Mouse (Mus musculus): ENCODE data around the gene Nprl3. TPM values are rescaled to one million over a fixed set of nuclear protein-coding genes. Genes with fewer than 3 reads are reported as not detected.

Gene Nprl3
- polyA plus RNA-seq, 1 experiment from 2014 or later, result 28.0 TPM

DNA sequence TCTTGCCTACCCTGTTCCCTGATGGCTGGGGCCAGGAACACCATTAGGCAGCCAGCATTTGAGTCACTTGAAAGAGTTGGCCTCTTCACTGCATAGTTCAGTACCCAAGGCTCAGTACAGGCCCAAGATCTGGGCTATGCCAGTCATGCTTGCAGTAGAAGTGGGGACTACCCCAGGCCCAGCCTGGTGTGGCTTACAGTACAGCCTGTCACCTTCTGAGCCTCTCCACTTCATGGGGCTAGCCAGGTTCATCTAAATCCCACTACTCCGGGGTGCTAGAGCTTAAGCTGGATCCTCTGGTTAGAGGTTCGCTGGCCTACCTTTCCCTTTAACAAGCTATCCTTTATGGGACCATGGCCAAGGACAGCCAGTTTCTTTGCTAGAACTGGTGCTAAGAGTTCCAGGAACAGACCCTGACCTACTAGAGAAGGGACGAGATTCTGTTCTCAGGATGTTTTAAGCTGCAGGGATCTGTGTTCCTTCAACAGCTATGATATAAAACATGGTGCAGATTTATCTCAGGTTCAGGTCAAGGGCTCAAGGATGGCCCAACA, 39.1 kb downstream of the Nprl3 start:
- ATAC-seq (replicated peaks; ENCODE audit: low FRiP score, low TSS enrichment, low read depth) (no peak), DNase-seq (ENCODE audit: low spot score) (no peak)
- Histone ChIP-seq H3K27me3 (replicated peaks; ENCODE audit: control insufficient read depth, insufficient read depth, low read length) (no peaks in the 10 kb centered on the region), H3K4me1 (replicated peaks; ENCODE audit: control insufficient read depth, insufficient read depth, low read length) (peaks cover 25% of the 10 kb centered on the region), H3K9me3 (ENCODE audit: control insufficient read depth, low read length) (no peaks in the 10 kb centered on the region), H3K9ac (ENCODE audit: low read length) (no peak overlapping the region), H3K4me3 (ENCODE audit: low read depth, low read length) (no peak overlapping the region), H3K27ac (ENCODE audit: low read depth) (no peak overlapping the region), H3K4me2 (ENCODE audit: low read length) (no peak overlapping the region), H3K36me3 (ENCODE audit: control insufficient read depth, insufficient read depth, low read length) (peaks cover 54% of the 10 kb centered on the region)
- 75% methylated on average over 3 of the region's 3 CpGs for WGBS

DNA sequence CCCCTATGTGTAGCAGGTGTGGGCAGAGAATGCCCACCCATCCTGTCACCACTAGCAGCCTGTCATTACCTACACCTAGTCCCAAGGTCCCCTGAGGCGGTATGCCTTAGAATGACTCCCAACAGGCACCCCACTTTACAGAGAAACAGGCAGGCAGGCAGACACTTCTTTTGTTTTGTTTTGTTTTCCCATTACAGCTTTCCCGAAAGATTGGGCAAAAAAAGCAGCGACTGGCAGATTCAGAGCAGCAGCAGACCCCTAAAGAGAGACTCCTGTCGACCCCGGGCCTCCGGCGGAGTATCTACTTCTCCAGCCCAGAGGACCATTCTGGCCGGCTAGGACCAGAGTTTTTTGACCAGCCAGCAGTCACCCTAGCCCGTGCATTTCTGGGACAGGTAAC, 40.0 kb downstream of the Nprl3 start:
- 89% methylated on average over 9 of the region's 9 CpGs for whole genome bisulfite sequencing
- Histone ChIP-seq H3K27me3 (replicated peaks; ENCODE audit: control insufficient read depth, insufficient read depth, low read length) (no peaks in the 10 kb centered on the region), H3K9me3 (ENCODE audit: control insufficient read depth, low read length) (no peaks in the 10 kb centered on the region), H3K9ac (ENCODE audit: low read length) (no peak overlapping the region), H3K36me3 (ENCODE audit: control insufficient read depth, insufficient read depth, low read length) (peaks cover 46% of the 10 kb centered on the region), H3K4me3 (ENCODE audit: low read depth, low read length) (no peak overlapping the region), H3K27ac (ENCODE audit: low read depth) (no peak overlapping the region), H3K4me2 (ENCODE audit: low read length) (0 out of 2 replicates have a peak overlapping the region, but pooled peaks have one; percentile 79), H3K4me1 (replicated peaks; ENCODE audit: control insufficient read depth, insufficient read depth, low read length) (peaks cover 31% of the 10 kb centered on the region)
- ATAC-seq (replicated peaks; ENCODE audit: low FRiP score, low TSS enrichment, low read depth) (no peak), DNase-seq (ENCODE audit: low spot score) (no peak)

DNA sequence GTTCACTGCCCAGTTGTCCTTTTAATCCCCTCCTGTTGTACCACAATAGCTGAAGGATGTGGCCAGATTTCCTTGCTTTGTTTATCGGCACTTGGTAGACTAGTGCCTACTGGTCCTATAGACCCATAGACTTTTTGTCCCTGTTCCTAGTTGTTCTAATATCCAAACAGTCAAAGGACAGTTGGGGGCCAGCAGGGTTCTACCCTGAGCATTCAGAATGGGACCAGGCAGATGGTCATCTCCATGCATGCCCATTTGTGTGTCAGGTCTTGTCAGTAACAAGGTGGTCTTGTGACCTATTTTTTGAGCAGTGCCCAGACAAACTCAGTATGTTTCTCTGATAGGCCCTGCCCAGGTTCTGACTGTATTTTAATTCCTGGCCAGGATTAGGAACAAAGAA, 40.5 kb downstream of the Nprl3 start:
- WGBS, result 43% methylated on average over 1 of the region's 1 CpGs
- Histone ChIP-seq H3K27ac (ENCODE audit: low read depth) (peak overlapping the region; percentile 93), H3K36me3 (ENCODE audit: control insufficient read depth, insufficient read depth, low read length) (peaks cover 41% of the 10 kb centered on the region), H3K9me3 (ENCODE audit: control insufficient read depth, low read length) (no peaks in the 10 kb centered on the region), H3K4me3 (ENCODE audit: low read depth, low read length) (peak overlapping the region; percentile 64), H3K4me1 (replicated peaks; ENCODE audit: control insufficient read depth, insufficient read depth, low read length) (peaks cover 35% of the 10 kb centered on the region), H3K4me2 (ENCODE audit: low read length) (peak overlapping the region; percentile 79), H3K27me3 (replicated peaks; ENCODE audit: control insufficient read depth, insufficient read depth, low read length) (no peaks in the 10 kb centered on the region), H3K9ac (ENCODE audit: low read length) (peak overlapping the region; percentile 71)
- no peak for ATAC-seq (replicated peaks; ENCODE audit: low FRiP score, low TSS enrichment, low read depth)
- no peak for DNase-seq (ENCODE audit: low spot score)

DNA sequence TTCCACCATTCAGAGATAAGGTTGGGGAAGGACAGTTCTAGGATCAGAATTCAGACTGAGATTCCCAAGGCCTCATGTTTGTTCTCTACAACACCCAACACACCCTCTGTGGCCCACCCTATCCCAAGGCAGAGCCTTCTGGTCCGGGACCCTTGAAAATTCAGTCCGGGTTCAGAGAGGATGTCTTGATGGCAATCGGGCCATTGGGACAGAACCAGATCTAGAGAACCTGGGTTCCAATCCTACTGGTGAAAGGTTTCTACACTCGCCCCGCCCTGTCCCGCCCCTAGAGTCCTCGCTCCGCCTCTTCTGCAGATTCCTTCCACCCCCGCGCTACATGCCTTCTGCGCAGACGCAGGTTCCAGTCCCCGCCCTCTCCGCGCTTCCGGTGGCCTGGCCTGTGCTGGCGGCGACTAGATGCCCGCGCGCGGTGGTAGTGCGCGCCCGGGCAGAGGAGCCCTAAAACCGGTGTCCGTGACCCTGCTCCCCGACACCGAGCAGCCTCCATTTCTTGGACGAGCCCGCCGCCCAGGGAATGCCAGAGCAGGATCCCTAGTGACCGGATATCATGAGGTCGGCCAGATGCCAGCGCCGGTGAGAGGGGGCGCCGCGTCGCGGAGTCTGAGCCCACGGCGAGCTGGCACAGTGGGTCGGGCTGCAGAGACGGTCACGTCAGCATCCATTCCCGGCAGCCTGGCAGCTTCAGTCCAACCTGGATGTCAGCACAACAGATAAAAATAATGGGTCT, 41.2 kb downstream of the Nprl3 start, which contains the start of gene Mpg:
Gene Mpg, plus strand, starts transcription at position 382 of the 748 bp plus-strand sequence.
- WGBS, result 3% methylated on average over 47 of the region's 47 CpGs
- H3K4me2 ChIP-seq (ENCODE audit: low read length), result peak within 1 kb of the TSS; percentile 79
- peak within 1 kb of the TSS; percentile 93 for H3K27ac ChIP-seq (ENCODE audit: low read depth)
- peak within 1 kb of the TSS; percentile 71 for H3K9ac ChIP-seq (ENCODE audit: low read length)
- peaks cover 35% of the 10 kb centered on the region for H3K4me1 ChIP-seq (replicated peaks; ENCODE audit: control insufficient read depth, insufficient read depth, low read length)
- no peaks in the 10 kb centered on the region for H3K9me3 ChIP-seq (ENCODE audit: control insufficient read depth, low read length)
- H3K36me3 ChIP-seq (ENCODE audit: control insufficient read depth, insufficient read depth, low read length), result peaks cover 33% of the 10 kb centered on the region
- ATAC-seq (replicated peaks; ENCODE audit: low FRiP score, low TSS enrichment, low read depth), result peak; percentile 64
- H3K4me3 ChIP-seq (ENCODE audit: low read depth, low read length), result peak within 1 kb of the TSS; percentile 64
- peak; percentile 89 for DNase-seq (ENCODE audit: low spot score)
- no peaks in the 10 kb centered on the region for H3K27me3 ChIP-seq (replicated peaks; ENCODE audit: control insufficient read depth, insufficient read depth, low read length)

DNA sequence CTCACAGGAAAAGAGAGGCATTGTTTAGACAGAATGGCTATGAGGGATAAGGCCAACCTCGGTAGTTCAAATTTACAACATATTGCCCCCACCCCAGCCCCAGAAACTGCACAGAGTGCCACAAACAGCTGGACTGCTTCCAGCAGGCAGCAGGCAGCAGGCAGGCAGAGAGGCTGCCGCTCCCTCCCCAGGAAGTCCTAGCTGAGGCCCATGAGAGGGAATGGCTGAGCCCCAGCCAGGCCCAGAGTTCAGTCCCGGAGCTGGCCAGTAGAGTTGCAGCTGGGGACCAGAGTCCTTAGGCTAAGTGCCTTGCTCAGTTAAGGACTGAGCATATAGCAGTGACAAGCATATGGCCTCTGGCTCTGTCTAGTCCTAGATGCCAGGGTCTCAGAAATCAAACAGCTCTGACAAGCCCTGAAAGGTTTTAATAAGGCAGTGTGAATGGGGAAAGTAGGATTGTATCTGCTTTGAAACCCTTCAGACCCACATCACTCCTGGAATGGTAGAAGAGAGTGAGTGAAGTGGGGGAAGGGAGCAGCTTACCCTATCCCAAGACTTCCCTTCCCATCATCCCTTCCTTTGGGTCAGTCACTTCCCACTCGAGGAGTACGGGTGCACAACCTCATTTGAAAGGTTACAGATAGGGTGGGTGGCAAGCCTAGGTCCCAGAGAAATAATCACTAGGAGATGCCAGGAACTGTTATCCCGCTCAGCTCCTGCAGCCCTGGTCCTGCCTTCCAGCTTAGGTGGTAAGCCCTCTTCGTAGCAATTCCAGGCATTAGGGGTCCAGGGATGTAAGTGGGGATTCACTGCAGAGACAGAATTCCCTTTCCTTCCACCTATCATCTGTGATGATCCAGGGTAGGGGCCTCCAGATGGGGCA, 42.0 kb downstream of the Nprl3 start:
- 42% methylated on average over 7 of the region's 7 CpGs for WGBS
- Histone ChIP-seq H3K9ac (ENCODE audit: low read length) (no peak overlapping the region), H3K27ac (ENCODE audit: low read depth) (peak overlapping the region; percentile 93), H3K36me3 (ENCODE audit: control insufficient read depth, insufficient read depth, low read length) (peaks cover 25% of the 10 kb centered on the region), H3K4me1 (replicated peaks; ENCODE audit: control insufficient read depth, insufficient read depth, low read length) (peaks cover 41% of the 10 kb centered on the region), H3K4me2 (ENCODE audit: low read length) (peak overlapping the region; percentile 22; the same call in 1 of the 2 replicates), H3K9me3 (ENCODE audit: control insufficient read depth, low read length) (no peaks in the 10 kb centered on the region), H3K27me3 (replicated peaks; ENCODE audit: control insufficient read depth, insufficient read depth, low read length) (no peaks in the 10 kb centered on the region), H3K4me3 (ENCODE audit: low read depth, low read length) (no peak overlapping the region)
- ATAC-seq (replicated peaks; ENCODE audit: low FRiP score, low TSS enrichment, low read depth) (no peak), DNase-seq (ENCODE audit: low spot score) (peak; percentile 64)

DNA sequence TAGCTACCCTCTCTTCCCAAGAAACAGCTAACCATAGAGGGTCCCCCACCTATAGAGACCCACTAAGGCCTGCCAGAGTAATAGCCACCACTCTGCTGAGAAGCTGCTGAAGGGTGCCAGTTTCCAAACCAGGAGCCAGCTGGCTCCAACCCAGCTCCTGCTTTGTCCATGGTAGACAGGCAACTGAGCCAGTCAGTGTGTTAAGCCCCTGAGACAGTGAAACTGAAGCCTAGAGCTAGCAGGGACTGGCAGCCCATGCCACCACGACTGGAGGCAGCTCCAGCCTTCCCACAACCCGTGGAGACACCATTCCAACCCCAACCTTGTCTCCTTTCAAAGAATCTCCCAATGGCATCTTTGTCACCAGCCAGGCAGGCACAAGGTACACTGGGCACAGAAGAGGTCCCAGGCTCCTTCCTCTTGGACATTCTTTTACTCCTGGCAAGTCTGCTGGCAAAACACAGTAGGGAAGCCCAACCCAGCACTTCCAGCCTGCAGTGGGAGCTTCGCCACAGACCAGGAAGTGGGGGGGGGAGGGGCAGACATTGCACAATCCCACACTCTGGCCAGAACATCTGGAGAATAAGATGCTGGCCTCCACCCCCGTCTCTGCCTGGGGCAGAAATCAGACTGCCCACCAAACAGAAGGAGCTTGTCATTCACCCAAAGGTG, 42.9 kb downstream of the Nprl3 start:
- H3K9me3 ChIP-seq (ENCODE audit: control insufficient read depth, low read length), result no peaks in the 10 kb centered on the region
- H3K4me2 ChIP-seq (ENCODE audit: low read length), result peak overlapping the region; percentile 22; the same call in 1 of the 2 replicates
- peak; percentile 78 for DNase-seq (ENCODE audit: low spot score)
- no peak overlapping the region for H3K4me3 ChIP-seq (ENCODE audit: low read depth, low read length)
- peaks cover 16% of the 10 kb centered on the region for H3K36me3 ChIP-seq (ENCODE audit: control insufficient read depth, insufficient read depth, low read length)
- H3K27me3 ChIP-seq (replicated peaks; ENCODE audit: control insufficient read depth, insufficient read depth, low read length), result no peaks in the 10 kb centered on the region
- peak overlapping the region; percentile 93 for H3K27ac ChIP-seq (ENCODE audit: low read depth)
- H3K4me1 ChIP-seq (replicated peaks; ENCODE audit: control insufficient read depth, insufficient read depth, low read length), result peaks cover 46% of the 10 kb centered on the region
- 19% methylated on average over 4 of the region's 4 CpGs for WGBS
- ATAC-seq (replicated peaks; ENCODE audit: low FRiP score, low TSS enrichment, low read depth), result no peak
- H3K9ac ChIP-seq (ENCODE audit: low read length), result no peak overlapping the region

DNA sequence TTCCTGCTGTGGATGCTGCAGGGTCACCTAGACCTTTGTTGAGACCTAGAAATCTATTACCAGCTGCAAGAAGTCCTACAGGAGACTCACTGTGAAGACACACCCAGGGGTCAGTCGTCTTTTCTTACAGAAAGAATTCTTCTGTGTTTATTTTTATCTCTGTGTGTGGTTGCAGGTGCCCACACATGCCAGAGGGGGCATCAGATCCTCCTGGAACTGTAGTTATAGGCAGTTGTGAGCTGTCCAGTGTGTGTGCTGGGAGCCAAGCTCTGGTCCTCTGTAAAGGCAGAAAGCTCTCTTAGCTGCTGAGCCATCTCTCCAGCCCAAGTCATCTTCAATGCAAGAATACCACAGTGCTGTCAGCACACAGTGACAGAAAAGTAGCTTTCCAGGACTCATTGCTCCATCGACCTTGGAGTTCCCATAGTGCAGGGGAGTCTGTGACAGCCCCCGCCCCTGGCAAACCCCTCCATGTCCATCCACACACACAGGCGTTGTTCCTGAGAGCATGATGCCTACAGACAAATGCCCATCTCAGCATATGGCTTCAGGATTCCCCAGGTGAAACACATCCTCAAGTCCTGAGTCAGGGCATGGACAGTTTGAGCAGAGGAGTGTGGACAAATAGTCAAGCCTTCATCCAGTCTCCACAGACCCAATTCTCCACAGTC, 44.1 kb downstream of the Nprl3 start:
- 74% methylated on average over 4 of the region's 4 CpGs for WGBS
- Histone ChIP-seq H3K36me3 (ENCODE audit: control insufficient read depth, insufficient read depth, low read length) (0 out of 2 replicates have a peak, but pooled peaks cover 13% of the 10 kb centered on the region), H3K9ac (ENCODE audit: low read length) (no peak overlapping the region), H3K4me3 (ENCODE audit: low read depth, low read length) (no peak overlapping the region), H3K27ac (ENCODE audit: low read depth) (peak overlapping the region; percentile 98; the same call in 1 of the 2 replicates), H3K4me1 (replicated peaks; ENCODE audit: control insufficient read depth, insufficient read depth, low read length) (peaks cover 56% of the 10 kb centered on the region), H3K4me2 (ENCODE audit: low read length) (peak overlapping the region; percentile 74; the same call in 1 of the 2 replicates), H3K9me3 (ENCODE audit: control insufficient read depth, low read length) (no peaks in the 10 kb centered on the region), H3K27me3 (replicated peaks; ENCODE audit: control insufficient read depth, insufficient read depth, low read length) (no peaks in the 10 kb centered on the region)
- DNase-seq (ENCODE audit: low spot score), result no peak
- ATAC-seq (replicated peaks; ENCODE audit: low FRiP score, low TSS enrichment, low read depth), result no peak
